Comparison of ENCODE assay signal across 8 mouse cellular contexts in the genomic region with DNA sequence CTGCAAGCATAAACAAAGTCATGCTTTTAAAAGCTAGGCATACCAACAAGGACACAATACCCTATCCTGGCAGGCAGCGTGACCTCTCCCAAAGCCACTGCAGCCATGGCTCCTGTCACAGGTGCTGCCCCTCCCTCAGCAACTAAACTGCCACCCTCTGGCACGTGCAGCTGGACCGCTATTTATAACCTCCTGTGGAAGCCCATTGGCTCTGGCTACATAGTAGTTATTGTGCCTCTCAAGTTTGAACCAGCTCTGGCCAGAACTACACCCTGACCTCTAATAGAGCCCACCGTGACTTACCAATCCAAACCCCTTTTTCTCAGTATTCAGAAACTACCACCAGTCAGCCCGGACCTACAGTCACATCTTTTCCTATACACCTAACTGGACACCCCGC. TPM values are rescaled to one million over a fixed set of nuclear protein-coding genes. Genes with fewer than 3 reads are reported as not detected.
DNase-seq lines count a peak whose midpoint lies in the region; ATAC-seq lines count a peak whose summit lies in the region.

No protein-coding gene starts in this region.

- H3K27me3 ChIP-seq in embryonic facial prominence, embryonic 11.5 days (ENCODE audit: control insufficient read depth, insufficient read depth, low read length): no peaks in the 10 kb centered on the region
- H3K27me3 ChIP-seq in heart, embryonic 15.5 days: no peaks in the 10 kb centered on the region
- H3K27me3 ChIP-seq in midbrain, embryonic 13.5 days: no peaks in the 10 kb centered on the region

- H3K36me3 ChIP-seq in embryonic facial prominence, embryonic 11.5 days (replicated peaks; ENCODE audit: control insufficient read depth, insufficient read depth, low read depth, low read length): no peaks in the 10 kb centered on the region; the same call in 1 of the 2 replicates
- peaks cover 14% of the 10 kb centered on the region; the same call in 1 of the 2 replicates for H3K36me3 ChIP-seq in heart, embryonic 15.5 days
- H3K36me3 ChIP-seq in midbrain, embryonic 13.5 days: peaks cover 8% of the 10 kb centered on the region

- peak; percentile 20; the same call in 1 of the 2 replicates for ATAC-seq in embryonic facial prominence, embryonic 11.5 days (replicated peaks; ENCODE audit: insufficient number of reproducible peaks, low FRiP score, low TSS enrichment, low read depth)
- peak; percentile 67 for ATAC-seq in heart, embryonic 15.5 days (replicated peaks; ENCODE audit: insufficient number of reproducible peaks, insufficient read depth, low FRiP score, low read depth)
- ATAC-seq in midbrain, embryonic 13.5 days: peak; percentile 28

- H3K4me1 ChIP-seq in embryonic facial prominence, embryonic 11.5 days (ENCODE audit: control insufficient read depth, insufficient read depth, low read length): peaks cover 2% of the 10 kb centered on the region; the same call in 1 of the 2 replicates
- peaks cover 24% of the 10 kb centered on the region for H3K4me1 ChIP-seq in heart, embryonic 15.5 days (replicated peaks)
- peaks cover 33% of the 10 kb centered on the region for H3K4me1 ChIP-seq in midbrain, embryonic 13.5 days (replicated peaks)

- no peaks in the 10 kb centered on the region for H3K9me3 ChIP-seq in embryonic facial prominence, embryonic 11.5 days (replicated peaks; ENCODE audit: control insufficient read depth, low read length)
- no peaks in the 10 kb centered on the region for H3K9me3 ChIP-seq in heart, embryonic 15.5 days (replicated peaks)
- H3K9me3 ChIP-seq in midbrain, embryonic 13.5 days: no peaks in the 10 kb centered on the region

- peak overlapping the region; percentile 83 for H3K9ac ChIP-seq in embryonic facial prominence, embryonic 11.5 days (replicated peaks; ENCODE audit: low read length)
- peak overlapping the region; percentile 91 for H3K9ac ChIP-seq in heart, embryonic 15.5 days
- peak overlapping the region; percentile 88 for H3K9ac ChIP-seq in midbrain, embryonic 13.5 days (replicated peaks)

- H3K4me3 ChIP-seq in embryonic facial prominence, embryonic 11.5 days (ENCODE audit: low read depth, low read length): peak overlapping the region; percentile 86
- peak overlapping the region; percentile 83 for H3K4me3 ChIP-seq in heart, embryonic 15.5 days
- peak overlapping the region; percentile 89 for H3K4me3 ChIP-seq in midbrain, embryonic 13.5 days (replicated peaks)

- 2% methylated on average over 6 of the region's 6 CpGs for WGBS in embryonic facial prominence, embryonic 11.5 days
- 5% methylated on average over 6 of the region's 6 CpGs for WGBS in heart, embryonic 15.5 days
- 3% methylated on average over 6 of the region's 6 CpGs for WGBS in midbrain, embryonic 13.5 days

- peak overlapping the region; percentile 67 for H3K4me2 ChIP-seq in embryonic facial prominence, embryonic 11.5 days (ENCODE audit: low read depth, low read length)
- H3K4me2 ChIP-seq in heart, embryonic 15.5 days: peak overlapping the region; percentile 69
- H3K4me2 ChIP-seq in midbrain, embryonic 13.5 days (replicated peaks): peak overlapping the region; percentile 73

- DNase-seq in adrenal gland, adult (ENCODE audit: inconsistent age in 2 of 2, low spot score in 1 of 2): peak; percentile 41 to 74
- DNase-seq in adrenal gland, adult 8-10 months: no peak
- DNase-seq in embryonic facial prominence, embryonic 11.5 days (ENCODE audit: low spot score): no peak
- DNase-seq in kidney, postnatal 14 days: peak; percentile 63
- peak; percentile 22 to 54 for DNase-seq in thymus, postnatal 36 days
- no peak for DNase-seq in cerebellum, postnatal 36 days

- no peak overlapping the region for H3K27ac ChIP-seq in embryonic facial prominence, embryonic 11.5 days (replicated peaks; ENCODE audit: low read depth, low read length)
- H3K27ac ChIP-seq in heart, embryonic 15.5 days: peak overlapping the region; percentile 99
- H3K27ac ChIP-seq in midbrain, embryonic 13.5 days: no peak overlapping the region

RNA-seq across cellular contexts. Expression of gene Paip1, which starts 20.4 kb away (rescaled TPM):
- total RNA-seq in adrenal gland, adult 8-10 months (2022): 100 to 1,000 TPM; 137 to 191 (median 143) TPM
- polyA plus RNA-seq in embryonic facial prominence, embryonic 11.5 days (2014; fragmentation: Nextera tagmentation; extraction: Ambion mirVana): 112 and 126 TPM in 2 replicates
- 30.3 and 33.2 TPM in 2 replicates for polyA plus RNA-seq in heart, embryonic 15.5 days (2015; fragmentation: Nextera tagmentation; extraction: Ambion mirVana)
- 197 and 243 TPM in 2 replicates for polyA plus RNA-seq in midbrain, embryonic 13.5 days (2015; fragmentation: Nextera tagmentation; extraction: Ambion mirVana)

RNA-seq across cellular contexts. Expression of gene 4833420G17Rik, which starts 54.5 kb away (rescaled TPM):
- 10 to 100 TPM; 17.2 to 34.5 (median 21.5) TPM for total RNA-seq in adrenal gland, adult 8-10 months (2022)
- 83.8 and 84.5 TPM in 2 replicates for polyA plus RNA-seq in embryonic facial prominence, embryonic 11.5 days (2014; fragmentation: Nextera tagmentation; extraction: Ambion mirVana)
- polyA plus RNA-seq in heart, embryonic 15.5 days (2015; fragmentation: Nextera tagmentation; extraction: Ambion mirVana): 35.3 and 39.7 TPM in 2 replicates
- 121 and 128 TPM in 2 replicates for polyA plus RNA-seq in midbrain, embryonic 13.5 days (2015; fragmentation: Nextera tagmentation; extraction: Ambion mirVana)

Comparison
In these comparisons a context has a peak if more than half of its experiments do, and no peak if none do; other contexts are left out.
1. DNase-seq: peak in adrenal gland, adult (2 of 2), kidney, postnatal 14 days (single experiment) and thymus, postnatal 36 days (2 of 2); none in adrenal gland, adult 8-10 months (single experiment), embryonic facial prominence, embryonic 11.5 days (single experiment) and cerebellum, postnatal 36 days (0 of 2).
2. Peak in every context shown above with its lines, with median percentiles within 50 percentile points of each other: ATAC-seq, H3K4me2 ChIP-seq, H3K4me3 ChIP-seq and H3K9ac ChIP-seq.